Mouse (Mus musculus) heart, embryonic 14.5 days (tissue): ENCODE results near the gene Ndufs2. TPM values are rescaled to one million over a fixed set of nuclear protein-coding genes. Genes with fewer than 3 reads are reported as not detected.

Source experiments
- ATAC-seq: fragments of 200-750 bp; cut with Nextera tagmentation; 2 replicates; pipeline ENCODE4 v1.8.0; 2017; ENCODE audit warnings: low read depth, moderate TSS enrichment; ENCODE audit not compliant: insufficient number of reproducible peaks, insufficient read depth, low FRiP score
- H3K27ac ChIP-seq, 2 experiments: fragments of 200-500 bp in 1 of 2; fragments of 300-500 bp in 1 of 2; sonication (generic) in 1 of 2; replicated peaks in 1 of 2; 2 replicates each; pipeline ENCODE4 v1.5.1; 2012 to 2014; ENCODE audit warnings: low read depth in 2 of 2, low read length in 2 of 2, control low read depth in 1 of 2, mild to moderate bottlenecking in 1 of 2, mixed read lengths in 1 of 2; ENCODE audit not compliant: control insufficient read depth in 1 of 2, insufficient read depth in 1 of 2
- H3K27me3 ChIP-seq: fragments of 300-500 bp; sonication (generic); 2 replicates; pipeline ENCODE4 v1.6.1; 2014; ENCODE audit warnings: mild to moderate bottlenecking, low read length, control low read depth; ENCODE audit not compliant: control insufficient read depth, insufficient read depth
- H3K36me3 ChIP-seq: fragments of 300-500 bp; sonication (generic); 2 replicates; pipeline ENCODE4 v1.6.1; 2014; ENCODE audit warnings: mild to moderate bottlenecking, control low read depth, low read length, mixed read lengths; ENCODE audit not compliant: control insufficient read depth, insufficient read depth
- H3K4me1 ChIP-seq, 2 experiments: fragments of 200-500 bp in 1 of 2; fragments of 300-500 bp in 1 of 2; sonication (generic) in 1 of 2; 2 replicates each; pipeline ENCODE4 v1.6.1; 2012 to 2014; ENCODE audit warnings: low read length in 2 of 2, control low read depth in 1 of 2, mixed read lengths in 1 of 2; ENCODE audit not compliant: control insufficient read depth in 2 of 2, insufficient read depth in 2 of 2
- H3K4me2 ChIP-seq: fragments of 300-500 bp; sonication (generic); 2 replicates; pipeline ENCODE4 v1.6.1; 2014; ENCODE audit warnings: mild to moderate bottlenecking, low read length
- H3K4me3 ChIP-seq, 2 experiments: fragments of 200-500 bp in 1 of 2; fragments of 300-500 bp in 1 of 2; sonication (generic) in 1 of 2; 2 replicates each; pipeline ENCODE4 v1.5.1; 2012 to 2014; ENCODE audit warnings: low read length in 2 of 2, mild to moderate bottlenecking in 2 of 2, control low read depth in 1 of 2, low read depth in 1 of 2, moderate library complexity in 1 of 2; ENCODE audit not compliant: control insufficient read depth in 1 of 2, insufficient read depth in 1 of 2
- H3K9ac ChIP-seq: fragments of 300-500 bp; sonication (generic); 2 replicates; pipeline ENCODE4 v1.6.1; 2014; ENCODE audit warnings: mild to moderate bottlenecking, low read length
- H3K9me3 ChIP-seq: fragments of 300-500 bp; sonication (generic); 2 replicates; pipeline ENCODE4 v1.6.1; 2016; ENCODE audit warnings: low read length, control low read depth; ENCODE audit not compliant: control insufficient read depth
- WGBS: fragments of 180-500 bp; shearing (Covaris S2); extraction: QIAGEN DNeasy Blood & Tissue Kit; methylation state at CpG from one replicate; pipeline ENCODE4 v1.1.7; 2014; 5-methylcytosine and 5-hydroxymethylcytosine counted together
- polyA plus RNA-seq: library from polyadenylated mRNA; unstranded; fragments of >200 nt; fragmentation: Nextera tagmentation; extraction: Ambion mirVana; gene quantifications from 2 replicates; pipeline ENCODE4 v1.2.1, GENCODE M21; 2014

Gene Ndufs2
- polyA plus RNA-seq, 1 experiment from 2014 or later: 541 TPM

- Histone ChIP-seq H3K36me3 (peaks cover 39% of the 10 kb centered on the region), H3K4me3 (no peak overlapping the region), H3K27ac (no peak overlapping the region), H3K4me1 (peaks cover 4 to 5% of the 10 kb centered on the region in 2 experiments; a peak in 2 of 4 replicates), H3K4me2 (no peak overlapping the region), H3K9me3 (no peaks in the 10 kb centered on the region), H3K9ac (no peak overlapping the region), H3K27me3 (no peaks in the 10 kb centered on the region)
- WGBS: 87% methylated on average over 5 of the region's 5 CpGs
- no peak for ATAC-seq
Observed at GRCm38 (mm10) chr1:171232348-171232747, 18.8 kb downstream of the Ndufs2 start.

GRCm38 (mm10) chr1:171231844-171232243, 19.3 kb downstream of the Ndufs2 start:
- H3K4me3 ChIP-seq: no peak overlapping the region
- peaks cover 4 to 5% of the 10 kb centered on the region in 2 experiments; a peak in 2 of 4 replicates for H3K4me1 ChIP-seq
- no peak overlapping the region for H3K27ac ChIP-seq
- 73% methylated on average over 4 of the region's 4 CpGs for WGBS
- peaks cover 34% of the 10 kb centered on the region for H3K36me3 ChIP-seq
- ATAC-seq: no peak
- no peak overlapping the region for H3K4me2 ChIP-seq
- H3K9me3 ChIP-seq: no peaks in the 10 kb centered on the region
- H3K27me3 ChIP-seq: no peaks in the 10 kb centered on the region
- H3K9ac ChIP-seq: no peak overlapping the region

GRCm38 (mm10) chr1:171230215-171230614, 21.0 kb downstream of the Ndufs2 start:
- H3K4me1 ChIP-seq: peaks cover 0 to 5% of the 10 kb centered on the region in 2 experiments; a peak in 1 of 4 replicates
- H3K27ac ChIP-seq: no peak overlapping the region
- no peak for ATAC-seq
- no peak overlapping the region for H3K4me2 ChIP-seq
- peaks cover 18% of the 10 kb centered on the region for H3K36me3 ChIP-seq
- H3K9ac ChIP-seq: no peak overlapping the region
- H3K9me3 ChIP-seq: no peaks in the 10 kb centered on the region
- WGBS: 80% methylated on average over 3 of the region's 3 CpGs
- H3K4me3 ChIP-seq: no peak overlapping the region
- H3K27me3 ChIP-seq: no peaks in the 10 kb centered on the region

- no peak for ATAC-seq
- Histone ChIP-seq H3K4me1 (peaks cover 0 to 5% of the 10 kb centered on the region in 2 experiments; a peak in 1 of 4 replicates), H3K36me3 (peaks cover 13% of the 10 kb centered on the region), H3K9me3 (no peaks in the 10 kb centered on the region), H3K9ac (no peak overlapping the region), H3K4me3 (no peak overlapping the region), H3K4me2 (no peak overlapping the region), H3K27me3 (no peaks in the 10 kb centered on the region), H3K27ac (no peak overlapping the region)
- 55% methylated on average over 6 of the region's 6 CpGs for WGBS
Observed at GRCm38 (mm10) chr1:171229750-171230149, 21.4 kb downstream of the Ndufs2 start.

GRCm38 (mm10) chr1:171227879-171228278, 23.3 kb downstream of the Ndufs2 start:
- Histone ChIP-seq H3K9ac (no peak overlapping the region), H3K4me2 (no peak overlapping the region), H3K4me3 (no peak overlapping the region), H3K36me3 (no peaks in the 10 kb centered on the region), H3K4me1 (peaks cover 0 to 7% of the 10 kb centered on the region in 2 experiments; a peak in 3 of 4 replicates), H3K27me3 (no peaks in the 10 kb centered on the region), H3K9me3 (no peaks in the 10 kb centered on the region), H3K27ac (no peak overlapping the region)
- 91% methylated on average over 1 of the region's 1 CpGs for WGBS
- no peak for ATAC-seq

- Histone ChIP-seq H3K9me3 (no peaks in the 10 kb centered on the region), H3K9ac (no peak overlapping the region), H3K27ac (no peak overlapping the region), H3K4me2 (no peak overlapping the region), H3K4me1 (peaks cover 0 to 8% of the 10 kb centered on the region in 2 experiments; a peak in 3 of 4 replicates), H3K4me3 (no peak overlapping the region), H3K36me3 (no peaks in the 10 kb centered on the region), H3K27me3 (no peaks in the 10 kb centered on the region)
- 49% methylated on average over 4 of the region's 4 CpGs for WGBS
- no peak for ATAC-seq
Observed at GRCm38 (mm10) chr1:171226780-171227179, 24.4 kb downstream of the Ndufs2 start.

GRCm38 (mm10) chr1:171224857-171225256, 26.3 kb downstream of the Ndufs2 start, which contains the start of gene Apoa2:
TSS of gene Apoa2 (plus strand) at chr1:171225054.
- Histone ChIP-seq H3K27me3 (no peaks in the 10 kb centered on the region), H3K27ac (peak within 1 kb of the TSS in 1 of 2 experiments; percentile 47; a peak in 1 of 4 replicates), H3K4me2 (no peak within 1 kb of the TSS), H3K9ac (no peak within 1 kb of the TSS), H3K4me3 (no peak within 1 kb of the TSS), H3K36me3 (peaks cover 8% of the 10 kb centered on the region), H3K4me1 (peaks cover 5 to 16% of the 10 kb centered on the region in 2 experiments), H3K9me3 (no peaks in the 10 kb centered on the region)
- no peak for ATAC-seq
- WGBS: 84% methylated on average over 5 of the region's 5 CpGs

GRCm38 (mm10) chr1:171223796-171224195, 27.4 kb downstream of the Ndufs2 start:
- peak overlapping the region in 1 of 2 experiments; percentile 47; a peak in 1 of 4 replicates for H3K27ac ChIP-seq
- H3K36me3 ChIP-seq: peaks cover 18% of the 10 kb centered on the region
- H3K9me3 ChIP-seq: no peaks in the 10 kb centered on the region
- H3K4me2 ChIP-seq: no peak overlapping the region
- H3K4me1 ChIP-seq: peaks cover 5 to 16% of the 10 kb centered on the region in 2 experiments
- 42% methylated on average over 2 of the region's 2 CpGs for WGBS
- no peaks in the 10 kb centered on the region for H3K27me3 ChIP-seq
- ATAC-seq: no peak
- H3K4me3 ChIP-seq: no peak overlapping the region
- no peak overlapping the region for H3K9ac ChIP-seq
